Mouse (Mus musculus) c-Kit-positive CD71-negative TER-119-negative erythroid progenitor cells, embryonic 14.5 days (primary cell): ENCODE data around the gene Aldob.
A peak's percentile ranks its signal among the peaks of the same experiment; 100 is the strongest.

Experiments
- DNase-seq: peaks from one replicate; pipeline ENCODE4 v3.0.0-alpha.2; 2013; ENCODE audit warnings: low read depth

Aldob gene

GRCm38 (mm10) chr4:49549383-49549782, at the start of gene Aldob:
Gene Aldob, minus strand, starts transcription at chr4:49549546.
- DNase-seq: no peak

- peak; percentile 45 for DNase-seq
These were observed 48.1 kb upstream of the Aldob start, which contains the start of gene Tmem246 for GRCm38 (mm10) chr4:49597183-49598100. Gene Tmem246, minus strand, starts transcription at chr4:49597876.

GRCm38 (mm10) chr4:49596846-49597182, 47.5 kb upstream of the Aldob start:
- no peak for DNase-seq

- no peak for DNase-seq
These were observed 40.8 kb upstream of the Aldob start for GRCm38 (mm10) chr4:49590152-49590551.

GRCm38 (mm10) chr4:49586811-49587210, 37.5 kb upstream of the Aldob start:
- DNase-seq: no peak

GRCm38 (mm10) chr4:49585524-49586101, 36.3 kb upstream of the Aldob start:
- DNase-seq: no peak

GRCm38 (mm10) chr4:49583965-49584831, 34.9 kb upstream of the Aldob start:
- DNase-seq: no peak

GRCm38 (mm10) chr4:49581256-49581655, 31.9 kb upstream of the Aldob start:
- no peak for DNase-seq

- DNase-seq: no peak
These were observed 22.8 kb upstream of the Aldob start for GRCm38 (mm10) chr4:49572194-49572593.

GRCm38 (mm10) chr4:49567613-49568012, 18.3 kb upstream of the Aldob start:
- DNase-seq: peak; percentile 63

- no peak for DNase-seq
These were observed 10.8 kb upstream of the Aldob start for GRCm38 (mm10) chr4:49559915-49560772.

GRCm38 (mm10) chr4:49558181-49558580, 8.8 kb upstream of the Aldob start:
- DNase-seq: no peak

GRCm38 (mm10) chr4:49557375-49557774, 8.0 kb upstream of the Aldob start:
- DNase-seq: no peak

- DNase-seq: no peak
These were observed 4.0 kb upstream of the Aldob start for GRCm38 (mm10) chr4:49553380-49553779.

- DNase-seq: no peak
These were observed 1.7 kb downstream of the Aldob start for GRCm38 (mm10) chr4:49547544-49548219.

- no peak for DNase-seq
These were observed 2.3 kb downstream of the Aldob start for GRCm38 (mm10) chr4:49546873-49547543.

- DNase-seq: no peak
These were observed 3.3 kb downstream of the Aldob start for GRCm38 (mm10) chr4:49546026-49546425.

GRCm38 (mm10) chr4:49540966-49541365, 8.4 kb downstream of the Aldob start:
- no peak for DNase-seq

GRCm38 (mm10) chr4:49539665-49540064, 9.7 kb downstream of the Aldob start:
- DNase-seq: no peak

GRCm38 (mm10) chr4:49536671-49537070, 12.7 kb downstream of the Aldob start:
- DNase-seq: no peak
